Mouse (Mus musculus): ENCODE results near the gene Rptor.
A peak's percentile ranks its signal among the peaks of the same experiment; 100 is the strongest.

The Rptor gene

GRCm38 (mm10) chr11:119602763-119603526, at the start of gene Rptor:
TSS of gene Rptor (plus strand) at chr11:119602905.
- peak; percentile 98 for DNase-seq (ENCODE audit: low spot score)

GRCm38 (mm10) chr11:119554706-119555105, 48.0 kb upstream of the Rptor start:
- DNase-seq (ENCODE audit: low spot score), result no peak

- no peak for DNase-seq (ENCODE audit: low spot score)
These were observed 47.5 kb upstream of the Rptor start for GRCm38 (mm10) chr11:119555170-119555569.

- DNase-seq (ENCODE audit: low spot score), result no peak
These were observed 44.5 kb upstream of the Rptor start for GRCm38 (mm10) chr11:119557940-119558869.

GRCm38 (mm10) chr11:119558870-119559610, 43.7 kb upstream of the Rptor start:
- DNase-seq (ENCODE audit: low spot score), result no peak

- DNase-seq (ENCODE audit: low spot score), result no peak
These were observed 40.4 kb upstream of the Rptor start for GRCm38 (mm10) chr11:119562286-119562685.

- no peak for DNase-seq (ENCODE audit: low spot score)
These were observed 39.5 kb upstream of the Rptor start for GRCm38 (mm10) chr11:119563166-119563565.

- no peak for DNase-seq (ENCODE audit: low spot score)
These were observed 38.3 kb upstream of the Rptor start for GRCm38 (mm10) chr11:119564383-119564782.

GRCm38 (mm10) chr11:119565021-119565420, 37.7 kb upstream of the Rptor start:
- no peak for DNase-seq (ENCODE audit: low spot score)

GRCm38 (mm10) chr11:119565684-119566083, 37.0 kb upstream of the Rptor start:
- DNase-seq (ENCODE audit: low spot score), result no peak

GRCm38 (mm10) chr11:119566188-119566587, 36.5 kb upstream of the Rptor start:
- DNase-seq (ENCODE audit: low spot score), result no peak

- DNase-seq (ENCODE audit: low spot score), result peak; percentile 18
These were observed 30.2 kb upstream of the Rptor start for GRCm38 (mm10) chr11:119572316-119573010.

- DNase-seq (ENCODE audit: low spot score), result no peak
These were observed 25.9 kb upstream of the Rptor start for GRCm38 (mm10) chr11:119576855-119577254.

- no peak for DNase-seq (ENCODE audit: low spot score)
These were observed 25.0 kb upstream of the Rptor start for GRCm38 (mm10) chr11:119577721-119578120.

GRCm38 (mm10) chr11:119586511-119586910, 16.2 kb upstream of the Rptor start:
- DNase-seq (ENCODE audit: low spot score), result no peak

- no peak for DNase-seq (ENCODE audit: low spot score)
These were observed 15.6 kb upstream of the Rptor start for GRCm38 (mm10) chr11:119587112-119587511.

GRCm38 (mm10) chr11:119589242-119589641, 13.5 kb upstream of the Rptor start:
- DNase-seq (ENCODE audit: low spot score), result no peak

- DNase-seq (ENCODE audit: low spot score), result no peak
These were observed 8.7 kb upstream of the Rptor start for GRCm38 (mm10) chr11:119593966-119594365.

- DNase-seq (ENCODE audit: low spot score), result no peak
These were observed 3.8 kb upstream of the Rptor start for GRCm38 (mm10) chr11:119598856-119599255.

- DNase-seq (ENCODE audit: low spot score), result no peak
These were observed 2.4 kb upstream of the Rptor start for GRCm38 (mm10) chr11:119600286-119600685.

- DNase-seq (ENCODE audit: low spot score), result no peak
These were observed 466 bp upstream of the Rptor start for GRCm38 (mm10) chr11:119602177-119602700.
